Mouse (Mus musculus) MEL (cell line): ENCODE measurements around the gene Piezo1.

Experiments
- CTCF ChIP-seq, 3 experiments: IDR thresholded peaks in 2 of 3; conservative IDR thresholded peaks in 1 of 3; 2 replicates each; pipeline ENCODE4 v1.5.1; 2011 to 2012; ENCODE audit warnings: low read length in 3 of 3, low read depth in 2 of 3, mild to moderate bottlenecking in 2 of 3, improper control_type of control experiment in 1 of 3, inconsistent platforms in 1 of 3, mixed read lengths in 1 of 3, moderate library complexity in 1 of 3; ENCODE audit not compliant: control insufficient read depth in 1 of 3, insufficient read depth in 1 of 3, poor library complexity in 1 of 3, severe bottlenecking in 1 of 3
- EP300 ChIP-seq, 2 experiments: IDR thresholded peaks; 2 replicates each; pipeline ENCODE4 v1.6.1; 2011; ENCODE audit warnings: improper control_type of control experiment in 2 of 2, low read length in 2 of 2, low read depth in 1 of 2, mild to moderate bottlenecking in 1 of 2
- ETS1 ChIP-seq: IDR thresholded peaks from 2 replicates; pipeline ENCODE4 v1.6.1; 2012; ENCODE audit warnings: low read depth, mild to moderate bottlenecking, inconsistent platforms, low read length, improper control_type of control experiment, moderate library complexity
- GABPA ChIP-seq: IDR thresholded peaks from 2 replicates; pipeline ENCODE4 v1.6.1; 2012; ENCODE audit warnings: low read depth, mild to moderate bottlenecking, inconsistent platforms, low read length, improper control_type of control experiment, moderate library complexity
- MAX ChIP-seq: IDR thresholded peaks from 2 replicates; pipeline ENCODE4 v1.6.1; 2011; ENCODE audit warnings: low read length, improper control_type of control experiment
- MEF2A ChIP-seq: IDR thresholded peaks from 2 replicates; pipeline ENCODE4 v1.6.1; 2014; ENCODE audit warnings: low read depth, mild to moderate bottlenecking, inconsistent platforms, low read length, improper control_type of control experiment; ENCODE audit not compliant: poor library complexity, insufficient replicate concordance, severe bottlenecking; ENCODE audit errors: extremely low read depth
- POLR2A ChIP-seq, 2 experiments: IDR thresholded peaks; 2 replicates each; pipeline ENCODE4 v1.6.1; 2011 to 2012; ENCODE audit warnings: low read length in 2 of 2, mild to moderate bottlenecking in 2 of 2, control low read depth in 1 of 2, improper control_type of control experiment in 1 of 2, low read depth in 1 of 2, moderate library complexity in 1 of 2; ENCODE audit not compliant: control insufficient read depth in 1 of 2, insufficient read depth in 1 of 2, poor library complexity in 1 of 2
- RAD21 ChIP-seq: IDR thresholded peaks from 2 replicates; pipeline ENCODE4 v1.6.1; 2011; ENCODE audit warnings: mild to moderate bottlenecking, low read depth, low read length, improper control_type of control experiment
- SMC3 ChIP-seq: IDR thresholded peaks from 2 replicates; pipeline ENCODE4 v1.6.1; 2011; ENCODE audit warnings: low read depth, low read length, improper control_type of control experiment
- TAL1 ChIP-seq: IDR thresholded peaks from 2 replicates; pipeline ENCODE4 v1.6.1; 2012; ENCODE audit warnings: mild to moderate bottlenecking, inconsistent platforms, low read length, moderate library complexity, mixed read lengths
- TCF12 ChIP-seq: IDR thresholded peaks from 2 replicates; pipeline ENCODE4 v1.6.1; 2014; ENCODE audit warnings: low read depth, mild to moderate bottlenecking, inconsistent platforms, low read length, improper control_type of control experiment, moderate library complexity

DNA sequence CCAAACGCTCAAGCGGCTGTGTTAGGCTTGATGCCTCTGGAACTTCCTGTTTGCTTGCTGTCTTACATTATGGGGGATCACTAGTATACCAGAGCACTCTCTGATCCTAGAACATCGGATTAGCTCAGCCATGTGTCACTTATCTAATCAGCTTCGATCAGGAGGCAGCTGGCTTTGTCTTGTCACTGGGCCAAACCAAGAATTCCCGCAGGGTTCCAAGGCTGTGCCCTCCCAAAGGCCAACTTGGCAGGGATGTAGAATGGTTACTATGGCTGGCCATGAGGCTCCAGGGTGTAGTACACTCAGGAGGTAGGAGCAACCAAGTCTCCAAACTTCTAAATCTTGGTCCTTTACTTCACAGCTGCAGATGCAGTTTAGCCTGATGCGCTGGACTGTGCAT lies 15.6 kb upstream of the Piezo1 start:
- TF ChIP-seq TAL1 = no peak
- TF ChIP-seq GABPA = no peak
- TF ChIP-seq POLR2A (IDR thresholded peaks at IDR 0.05; ENCODE audit: control insufficient read depth in 1 of 2, insufficient read depth in 1 of 2, low read depth in 1 of 2, low read length in 2 of 2, poor library complexity in 1 of 2) = no peak
- TF ChIP-seq MAX = peak; percentile 59; the same call in 1 of the 2 replicates
- no peak for TF ChIP-seq SMC3
- TF ChIP-seq RAD21 = no peak
- TF ChIP-seq CTCF (IDR thresholded peaks at IDR 0.05 in 2 of 3, conservative IDR thresholded peaks at IDR 0.05 in 1 of 3; ENCODE audit: control insufficient read depth in 1 of 3, insufficient read depth in 1 of 3, low read depth in 2 of 3, low read length in 3 of 3, poor library complexity in 1 of 3, severe bottlenecking in 1 of 3) = no peak
- TF ChIP-seq ETS1 = peak; percentile 52; the same call in 1 of the 2 replicates
- no peak for TF ChIP-seq MEF2A
- TF ChIP-seq EP300 (IDR thresholded peaks at IDR 0.05; ENCODE audit: low read depth in 1 of 2, low read length in 2 of 2) = no peak
- TF ChIP-seq TCF12 = no peak
